Mouse (Mus musculus) regulatory T cell (primary cell): ENCODE results near the gene Il11ra1.
"Not testable (repeated sequence)": the region's sequence is repeated elsewhere in the genome, so short reads cannot be mapped to it uniquely, and the experiment has no call there.

Source experiments
- in situ Hi-C: fragments of 300-600 bp; cut with MboI, MseI; formaldehyde crosslinking; loops from one replicate; pipeline ENCODE4 v1.15.1; 2025; ENCODE audit warnings: high pct_unique_total_duplicates

Gene Il11ra1

DNA sequence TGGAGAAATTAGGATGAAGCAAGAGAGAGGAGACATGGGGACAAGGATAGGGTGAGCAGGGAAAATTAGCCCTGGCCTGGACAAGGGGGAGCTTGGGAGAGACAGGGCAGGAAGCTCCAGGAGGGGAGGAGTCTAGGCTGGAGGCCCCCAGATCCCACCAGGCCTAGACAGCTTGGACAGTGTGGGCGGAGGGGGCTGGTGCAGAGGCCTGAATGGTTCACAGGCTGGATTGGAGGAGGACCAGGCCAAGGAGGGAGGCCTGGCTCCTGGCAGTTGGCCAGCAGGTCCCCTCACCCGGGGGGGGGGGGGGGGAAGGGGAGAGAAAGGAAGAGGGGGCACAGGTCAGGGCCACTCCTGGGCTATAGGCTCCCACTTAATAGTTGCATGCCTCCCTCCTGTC lies 20.5 kb upstream of the Il11ra1 start:
- in situ Hi-C loops, result no loop called here

DNA sequence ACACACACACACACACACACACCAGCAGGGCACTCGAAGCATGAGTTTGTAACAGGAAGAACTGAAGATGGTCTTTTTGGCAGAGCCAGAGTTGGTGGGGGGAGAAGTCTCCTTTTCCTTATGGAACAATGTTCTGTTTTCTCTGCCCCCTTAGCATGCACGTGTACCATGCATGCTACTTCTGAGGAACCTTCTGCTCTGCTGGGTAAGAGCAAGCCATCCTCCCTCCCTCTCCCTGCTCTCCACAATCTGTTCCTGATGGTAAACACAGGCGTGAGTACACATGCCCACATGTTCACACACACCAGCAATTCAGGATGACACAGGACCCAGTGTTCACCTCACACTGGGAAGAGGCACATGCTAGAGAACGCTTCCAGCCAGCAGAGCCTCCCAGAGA lies 18.6 kb upstream of the Il11ra1 start:
- in situ Hi-C loops, result no loop called here

DNA sequence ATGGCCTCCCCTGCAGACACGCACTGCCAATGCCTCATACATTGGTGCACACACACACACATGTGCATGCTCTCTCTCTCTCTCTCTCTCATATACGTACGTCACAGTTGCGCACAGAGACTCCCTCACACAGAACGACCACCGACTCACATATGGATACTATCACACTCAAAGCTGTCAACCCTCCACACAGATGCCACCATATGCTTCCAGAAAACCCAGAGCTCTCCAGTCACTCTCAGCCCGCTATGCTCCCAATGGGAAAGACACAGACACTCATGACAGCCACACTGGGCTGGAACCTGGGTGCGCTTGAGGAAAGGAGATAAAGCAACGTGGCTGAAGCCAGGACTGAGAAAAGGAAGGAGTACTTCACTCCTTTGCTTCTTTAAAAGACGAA lies 17.8 kb upstream of the Il11ra1 start:
- in situ Hi-C loops, result no loop called here

DNA sequence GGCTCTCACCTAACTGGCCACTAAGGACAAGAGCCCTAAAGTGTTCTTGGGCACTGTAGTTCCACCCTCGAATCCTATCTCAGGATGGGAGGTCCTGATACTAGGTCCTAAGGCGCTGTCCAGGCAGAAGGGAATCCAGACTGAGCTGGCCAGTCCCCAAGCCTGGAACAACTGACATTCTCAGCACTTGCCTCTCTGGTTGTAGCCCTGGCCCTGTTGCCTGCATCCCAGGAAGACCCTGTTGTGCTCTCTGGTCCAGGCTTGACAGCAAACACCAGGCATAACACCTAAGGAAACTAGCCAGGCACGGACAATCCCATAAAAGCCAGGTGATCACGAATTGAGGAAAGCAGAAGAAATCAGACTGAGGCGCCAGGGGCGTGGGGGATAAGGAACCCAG lies 17.0 kb upstream of the Il11ra1 start:
- in situ Hi-C loops, result no loop called here

DNA sequence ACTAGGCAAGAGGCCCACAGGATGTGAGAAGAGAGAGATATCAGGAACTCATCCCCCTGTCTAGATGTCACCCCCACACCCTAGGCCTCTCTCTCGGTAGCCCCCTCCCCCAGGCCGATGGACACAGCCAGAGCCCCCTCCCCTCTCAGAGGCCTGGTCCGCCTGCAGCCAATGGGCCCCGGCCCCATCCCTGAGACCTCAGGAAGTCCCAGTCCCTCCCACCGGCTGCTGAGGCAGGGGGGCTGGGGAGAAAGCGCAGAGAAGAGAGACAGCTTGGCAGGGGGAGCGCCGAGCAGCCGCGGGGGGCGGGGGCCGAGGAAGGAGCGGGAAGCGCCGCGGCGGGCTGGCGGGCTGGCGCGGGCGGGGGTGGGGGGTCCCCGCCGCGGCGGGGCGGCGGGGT lies 16.5 kb upstream of the Il11ra1 start:
- in situ Hi-C loops, result not testable (repeated sequence)

DNA sequence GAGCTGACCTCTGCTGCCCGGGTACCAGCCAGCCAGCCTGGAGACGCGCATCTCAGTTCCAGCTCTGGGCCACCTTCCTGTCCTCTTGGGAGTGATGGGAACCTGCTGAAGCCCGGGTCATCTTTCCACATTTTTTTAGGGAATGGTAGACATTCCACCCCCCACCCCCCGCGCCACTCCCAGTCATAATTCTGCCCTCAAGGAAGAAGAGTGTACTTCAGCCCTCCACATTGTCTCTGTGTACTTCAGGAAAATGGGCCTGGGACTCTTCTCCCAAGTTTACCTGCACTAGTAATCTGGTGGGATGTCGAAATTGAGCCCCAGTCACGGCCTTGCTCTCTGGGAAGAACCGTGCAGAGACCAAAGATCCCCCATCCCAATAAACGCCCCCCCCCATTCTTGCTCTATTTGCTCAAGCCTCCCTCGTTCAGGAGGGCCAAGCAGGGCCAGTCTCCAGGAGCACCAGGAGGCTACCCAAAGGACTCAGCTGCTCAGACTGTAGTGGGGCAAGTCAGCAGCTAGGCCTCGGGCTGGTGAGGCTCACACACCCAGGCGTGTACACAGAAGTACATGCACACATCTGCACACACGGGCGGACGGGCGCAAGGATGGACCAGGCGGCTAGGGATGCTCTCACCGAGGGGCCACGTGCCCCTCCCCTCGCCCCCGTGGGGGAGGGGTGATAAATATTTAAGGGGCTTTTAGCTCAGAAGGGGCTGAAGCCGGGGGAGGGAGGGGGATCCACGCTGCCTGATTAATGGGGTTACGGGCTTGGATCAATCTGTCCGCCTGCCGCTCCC lies 15.5 kb upstream of the Il11ra1 start:
- in situ Hi-C loops, result not testable (repeated sequence)

DNA sequence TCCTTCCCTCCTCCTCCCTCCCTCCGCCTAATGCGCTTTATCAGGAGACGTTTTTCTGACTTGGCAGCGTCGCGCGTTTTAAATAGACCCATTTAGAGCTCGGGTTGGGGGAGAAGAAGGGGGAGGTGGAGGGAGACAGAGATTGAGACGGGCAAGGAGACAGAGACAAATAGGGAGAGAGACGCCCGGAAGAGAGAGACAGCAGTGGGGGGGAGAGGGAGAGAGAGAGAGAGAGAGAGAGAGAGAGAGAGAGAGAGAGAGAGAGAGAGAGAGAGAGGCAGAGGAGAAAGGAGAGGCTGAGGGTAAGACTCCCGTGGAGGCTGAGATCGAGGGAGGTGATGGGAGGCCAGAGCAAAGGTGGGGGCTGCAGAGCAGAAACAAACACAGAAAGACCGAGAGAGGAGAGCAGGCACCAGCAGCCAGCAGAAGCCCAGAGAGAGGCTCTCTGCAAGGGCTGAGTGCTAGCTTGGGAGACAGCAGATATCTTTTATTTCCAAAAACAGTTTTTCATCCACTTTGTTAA lies 14.8 kb upstream of the Il11ra1 start:
- in situ Hi-C loops, result not testable (repeated sequence)

DNA sequence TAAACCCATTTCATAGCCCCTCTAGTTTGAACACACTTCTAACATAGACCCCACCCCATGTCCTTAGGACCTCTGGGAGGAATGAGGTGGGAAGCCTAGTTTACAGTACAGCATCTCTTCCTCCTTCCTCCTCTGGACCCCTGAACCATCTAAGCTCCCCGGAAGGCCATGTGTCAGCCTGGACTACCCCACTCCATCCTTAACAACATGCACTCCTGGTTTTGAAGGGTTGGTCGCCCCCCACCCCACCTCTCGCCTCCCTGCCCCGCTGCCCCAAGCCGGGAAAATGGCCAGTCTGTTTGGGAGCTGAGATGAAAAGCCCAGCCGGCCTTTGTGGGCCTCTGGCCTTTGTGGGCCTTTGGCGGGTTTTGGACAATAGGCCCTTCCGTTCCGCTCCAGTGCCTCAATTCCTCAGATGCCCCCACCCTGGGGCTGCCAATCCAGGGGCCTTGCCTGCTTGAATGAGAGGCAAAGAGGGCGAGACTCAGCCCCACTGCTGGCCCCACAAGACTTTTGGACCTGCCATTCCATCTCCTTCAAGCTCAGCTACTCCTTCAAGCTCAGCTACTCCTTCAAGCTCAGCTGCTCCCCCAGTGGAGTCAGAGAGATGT lies 13.8 kb upstream of the Il11ra1 start:
- in situ Hi-C loops, result not testable (repeated sequence)

DNA sequence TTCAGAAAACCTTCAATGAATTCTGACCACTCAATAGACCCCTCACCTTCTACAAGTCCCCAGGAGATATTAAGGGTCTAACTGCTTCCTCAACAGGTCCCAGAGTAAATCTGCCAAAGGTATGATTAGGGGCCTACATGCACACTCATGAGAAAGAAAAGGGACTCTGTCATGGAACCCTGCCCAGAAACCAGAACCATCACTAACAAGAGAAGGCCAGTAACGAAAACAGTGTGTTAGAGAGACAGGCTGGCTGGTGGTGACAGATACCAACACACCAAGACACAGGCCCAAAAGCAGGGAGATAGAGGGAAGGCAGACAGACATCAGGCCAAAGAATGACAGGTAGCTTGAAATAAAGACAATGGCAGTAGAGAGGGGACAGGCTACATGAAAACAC lies 11.2 kb upstream of the Il11ra1 start:
- in situ Hi-C loops, result not testable (repeated sequence)

DNA sequence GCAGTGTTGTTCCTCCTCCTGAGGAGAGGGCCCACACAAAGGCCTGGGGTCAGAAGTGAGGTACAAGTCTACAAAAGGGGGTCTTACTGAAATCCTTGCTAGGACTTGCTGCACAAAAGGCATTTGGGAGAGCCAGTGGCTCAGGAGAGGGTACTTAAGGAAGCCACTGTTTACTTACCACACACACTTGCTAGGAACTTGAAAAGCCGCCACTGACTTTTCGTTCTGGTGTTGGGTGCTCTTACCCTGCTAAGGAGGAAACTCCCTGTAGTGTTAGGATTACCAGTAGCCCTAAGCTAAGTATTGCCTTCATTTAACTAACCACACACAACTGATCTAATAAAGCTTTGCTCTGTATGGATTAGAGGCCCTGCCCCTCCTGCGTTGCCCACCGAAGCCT lies 9.8 kb upstream of the Il11ra1 start:
- in situ Hi-C loops, result loop anchor here (5.0 kb wide), 1 partner anchor 982 kb away; no protein-coding TSS in a partner anchor

DNA sequence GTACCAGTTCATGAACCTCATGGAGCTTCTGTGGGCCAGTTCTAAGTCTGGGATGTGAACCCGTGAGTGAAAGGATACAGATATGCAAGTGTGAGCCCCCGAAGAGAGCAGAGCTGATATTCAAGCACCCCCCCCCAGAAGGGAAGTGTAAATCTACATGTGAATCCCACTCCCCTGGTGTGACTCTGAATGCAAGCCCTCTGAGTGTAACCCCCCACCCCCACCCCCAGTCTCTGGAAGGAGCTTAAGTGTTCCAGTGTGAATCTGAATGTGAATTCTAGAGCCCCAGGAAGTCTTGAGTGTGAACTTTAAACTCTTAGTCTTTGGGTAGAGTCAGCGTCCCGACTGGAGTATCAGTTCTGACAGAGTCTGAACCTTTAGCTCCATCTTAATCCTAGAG lies 6.3 kb upstream of the Il11ra1 start:
- in situ Hi-C loops, result loop anchor here (5.0 kb wide), 1 partner anchor 979 kb away; no protein-coding TSS in a partner anchor

DNA sequence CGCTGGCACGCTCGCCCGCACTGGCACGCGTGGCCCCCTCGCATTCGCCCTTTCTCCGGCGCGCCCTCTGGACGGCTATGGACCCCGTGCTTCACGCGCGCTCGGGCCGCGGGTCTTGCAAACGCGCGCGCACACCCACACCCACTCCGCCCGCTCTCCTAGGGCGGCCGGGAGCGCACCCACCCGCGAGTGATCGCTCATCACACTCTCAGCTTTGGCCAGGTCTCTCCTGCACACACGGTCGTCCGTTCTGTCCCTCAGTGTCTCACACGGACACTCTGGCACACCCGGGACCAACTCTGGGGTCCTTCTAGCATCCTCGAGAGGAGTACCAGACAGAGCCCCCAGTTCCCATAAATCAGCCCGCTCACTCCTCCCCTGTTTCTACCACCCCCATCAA lies 4.0 kb upstream of the Il11ra1 start:
- in situ Hi-C loops, result loop anchor here (5.0 kb wide), 1 partner anchor 477 kb away; no protein-coding TSS in a partner anchor

DNA sequence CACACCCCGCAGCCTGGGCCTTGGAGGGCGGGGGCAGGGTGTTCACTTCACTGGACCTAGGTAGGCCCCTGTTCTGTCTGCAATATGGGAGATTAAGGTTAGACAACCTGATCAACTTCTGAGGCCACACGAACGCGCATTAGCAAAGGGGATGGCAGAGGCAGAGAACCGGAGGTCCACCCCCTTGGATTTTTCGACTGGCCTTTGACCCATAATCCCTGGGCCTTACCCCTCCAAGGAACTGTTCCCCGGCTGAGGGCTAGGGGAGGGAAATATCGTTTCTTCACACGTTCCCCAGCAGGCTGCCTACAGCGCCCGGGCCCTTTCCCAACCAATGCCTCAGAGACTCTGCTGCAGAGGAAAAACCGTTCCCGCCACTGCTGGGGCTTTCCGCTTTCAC lies 3.3 kb upstream of the Il11ra1 start:
- in situ Hi-C loops, result loop anchor here (5.0 kb wide), 1 partner anchor 476 kb away; no protein-coding TSS in a partner anchor

DNA sequence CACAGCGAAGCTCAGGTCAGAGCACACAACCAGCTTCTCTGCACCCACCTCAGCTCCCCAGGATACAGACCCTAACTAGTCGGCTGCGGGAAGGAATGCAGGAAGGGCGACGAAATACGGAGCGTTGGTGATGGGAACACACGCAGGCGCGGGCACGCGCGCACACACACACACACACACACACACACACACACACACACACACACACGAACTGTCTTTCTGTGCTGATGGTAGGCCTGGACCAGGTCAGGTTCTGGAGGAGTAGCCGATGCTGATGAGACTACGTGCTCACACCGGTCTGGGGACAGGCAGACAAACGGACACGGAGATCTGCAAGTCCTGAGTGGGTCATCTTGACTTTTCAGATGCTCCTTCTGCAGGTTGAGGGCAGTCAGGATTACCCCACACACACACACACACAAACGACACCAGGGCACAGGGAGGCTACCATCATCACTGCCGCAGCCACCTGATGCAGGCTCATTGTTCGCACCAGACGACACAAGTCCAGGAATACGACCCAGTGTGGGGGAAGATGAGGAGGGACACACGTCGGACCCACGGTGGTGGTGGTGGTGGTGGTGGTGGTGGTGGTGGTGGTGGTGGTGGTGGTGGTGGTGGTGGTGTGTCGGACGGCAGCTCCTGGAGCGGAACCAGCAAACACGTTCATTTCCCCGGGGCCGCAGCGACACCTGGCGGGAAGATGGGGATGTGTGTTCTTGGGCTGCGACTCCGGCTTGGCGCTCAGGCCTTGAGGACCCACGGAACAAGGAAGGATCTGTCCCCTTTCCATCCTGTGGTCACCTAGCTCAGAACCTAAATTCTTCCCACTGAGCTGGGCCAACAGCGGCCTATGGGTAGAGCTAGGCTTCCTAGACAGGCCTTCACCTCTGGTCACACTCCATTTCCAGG lies 2.6 kb upstream of the Il11ra1 start, which contains the start of gene Cntfr:
Gene Cntfr, minus strand, starts transcription at position 160 of the 912 bp plus-strand sequence.
- in situ Hi-C loops, result loop anchor here (5.0 kb wide), 1 partner anchor 475 kb away; no protein-coding TSS in a partner anchor

DNA sequence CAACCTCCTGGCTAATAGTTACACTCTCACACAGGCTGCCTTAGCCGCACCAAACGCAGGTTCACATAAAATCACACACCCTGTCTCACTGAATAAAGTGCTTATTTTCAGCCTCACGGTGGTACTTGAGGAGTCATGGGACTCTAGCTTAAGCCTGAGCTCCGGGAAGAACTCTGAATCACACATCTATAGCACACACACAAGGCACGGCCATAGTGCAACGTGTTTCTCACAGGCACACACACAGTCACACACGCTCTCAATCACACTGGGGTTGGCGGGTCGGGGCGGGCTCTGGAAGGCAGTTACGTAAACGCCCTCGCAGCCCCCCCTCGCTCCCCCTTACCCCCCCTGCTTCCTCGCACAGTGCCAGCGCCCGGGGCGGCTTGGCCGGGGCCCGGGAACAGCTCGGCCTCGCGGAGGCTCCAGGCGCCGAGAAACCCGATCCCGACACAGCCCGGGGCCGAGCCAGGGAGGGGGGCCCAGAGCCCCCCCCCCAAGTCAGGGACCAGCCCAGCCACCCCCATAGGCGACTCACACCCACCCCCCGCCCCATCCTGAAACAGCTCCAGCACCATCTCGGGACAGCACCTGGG lies 1.3 kb upstream of the Il11ra1 start:
- in situ Hi-C loops, result loop anchor here (5.0 kb wide), 1 partner anchor 474 kb away; no protein-coding TSS in a partner anchor

DNA sequence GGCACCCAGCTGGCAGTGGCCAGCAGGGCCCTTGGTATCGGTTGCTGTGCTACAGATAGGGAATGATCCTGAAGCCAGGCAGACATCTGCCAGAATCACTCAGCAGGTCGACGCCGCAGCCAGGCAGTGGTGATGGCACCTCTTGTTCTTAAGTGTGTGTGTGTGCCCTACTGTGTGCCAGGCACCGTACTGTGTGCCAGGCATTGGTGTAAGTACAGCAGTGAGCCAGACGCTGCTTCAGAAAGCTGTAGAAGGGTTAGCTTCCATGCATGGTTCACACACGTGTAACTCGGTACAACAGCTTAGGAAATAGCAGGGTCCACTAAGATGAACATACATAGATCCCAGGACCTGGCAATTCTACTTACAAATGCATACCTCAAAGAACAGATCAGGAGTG lies 435 bp downstream of the Il11ra1 start:
- in situ Hi-C loops, result loop anchor here (25.0 kb wide), 1 partner anchor 613 kb away; the partner anchor contains the start of gene Aqp3

DNA sequence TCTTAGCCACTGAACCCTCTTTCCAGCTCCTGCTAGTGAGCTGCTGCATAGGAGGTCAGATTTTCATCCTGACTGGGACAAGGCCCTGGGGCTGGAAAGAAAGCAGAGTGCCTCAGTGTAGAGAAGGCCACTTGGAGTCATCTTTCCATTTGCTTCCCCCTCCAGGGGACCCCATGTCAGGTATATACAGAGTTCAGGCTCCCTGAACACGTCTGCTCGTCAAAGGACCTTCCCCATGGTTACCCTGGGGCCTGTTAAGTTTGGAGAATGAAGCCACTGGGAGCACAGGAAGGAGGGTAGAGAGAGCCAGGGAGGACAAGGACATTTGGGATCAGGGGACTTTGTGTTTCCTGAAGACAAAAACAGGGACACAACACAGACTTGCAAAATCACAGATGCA lies 2.4 kb downstream of the Il11ra1 start:
- in situ Hi-C loops, result loop anchor here (25.0 kb wide), 1 partner anchor 615 kb away; the partner anchor contains the start of gene Aqp3

DNA sequence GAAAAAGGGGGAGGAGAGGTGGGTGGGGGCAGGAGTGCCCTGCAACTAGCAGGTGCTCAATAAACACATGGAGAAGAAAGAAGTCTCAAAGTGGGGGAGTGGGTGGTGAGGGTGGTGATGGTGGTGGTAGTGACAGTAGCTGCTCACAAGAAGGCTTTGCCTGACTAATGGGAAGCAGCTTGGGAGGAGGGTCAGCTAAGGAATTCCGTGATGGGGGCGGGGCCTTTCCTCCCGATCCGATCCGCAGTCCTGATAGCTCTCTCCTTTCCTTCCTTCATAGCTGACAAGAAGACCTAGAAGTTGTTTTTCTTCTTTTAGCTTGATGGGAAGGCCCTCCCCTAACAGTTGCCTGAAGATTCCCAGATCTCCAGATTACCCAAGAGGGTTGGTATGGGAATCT lies 4.9 kb downstream of the Il11ra1 start:
- in situ Hi-C loops, result loop anchor here (25.0 kb wide), 1 partner anchor 617 kb away; the partner anchor contains the start of gene Aqp3

DNA sequence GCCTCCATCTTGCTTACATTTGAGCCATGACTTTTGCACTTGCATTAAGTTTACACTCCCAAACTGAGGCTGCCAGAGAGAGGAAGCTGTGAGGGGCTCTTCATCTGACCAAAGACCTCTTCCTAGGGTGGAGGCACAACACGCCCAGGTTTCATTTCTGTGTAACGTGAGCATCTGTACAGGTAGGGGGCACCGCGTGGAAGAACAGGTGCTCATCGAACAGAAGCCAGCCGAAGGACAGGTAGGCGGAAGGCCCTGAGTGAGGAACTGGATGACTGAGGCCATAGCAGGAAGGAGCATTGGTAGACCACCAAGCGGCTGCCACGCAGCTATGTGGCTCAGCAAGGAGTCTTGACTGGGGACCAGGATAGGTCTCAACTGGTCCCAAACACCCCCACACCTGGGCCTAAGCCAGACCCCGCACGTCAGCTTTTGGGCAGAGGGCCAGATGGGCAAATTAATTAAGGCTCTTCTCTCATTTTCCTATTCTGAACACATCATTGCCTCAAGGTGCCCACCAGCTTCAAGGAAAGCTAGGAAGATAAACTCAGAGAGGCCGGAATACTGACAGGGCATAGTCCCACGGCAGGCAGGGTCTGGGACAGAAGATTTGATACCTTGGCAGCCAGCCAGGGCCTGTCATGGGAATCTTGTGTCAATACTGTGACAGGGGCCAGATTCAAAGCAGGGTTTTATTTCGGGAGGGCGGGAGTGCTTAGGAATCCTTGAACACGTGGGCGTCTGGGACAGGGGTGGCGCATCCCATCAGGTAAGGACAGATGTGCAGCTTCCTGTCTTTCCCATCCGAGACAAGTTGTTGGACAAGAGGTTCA lies 6.3 kb downstream of the Il11ra1 start:
- in situ Hi-C loops, result loop anchor here (25.0 kb wide), 1 partner anchor 619 kb away; the partner anchor contains the start of gene Aqp3

DNA sequence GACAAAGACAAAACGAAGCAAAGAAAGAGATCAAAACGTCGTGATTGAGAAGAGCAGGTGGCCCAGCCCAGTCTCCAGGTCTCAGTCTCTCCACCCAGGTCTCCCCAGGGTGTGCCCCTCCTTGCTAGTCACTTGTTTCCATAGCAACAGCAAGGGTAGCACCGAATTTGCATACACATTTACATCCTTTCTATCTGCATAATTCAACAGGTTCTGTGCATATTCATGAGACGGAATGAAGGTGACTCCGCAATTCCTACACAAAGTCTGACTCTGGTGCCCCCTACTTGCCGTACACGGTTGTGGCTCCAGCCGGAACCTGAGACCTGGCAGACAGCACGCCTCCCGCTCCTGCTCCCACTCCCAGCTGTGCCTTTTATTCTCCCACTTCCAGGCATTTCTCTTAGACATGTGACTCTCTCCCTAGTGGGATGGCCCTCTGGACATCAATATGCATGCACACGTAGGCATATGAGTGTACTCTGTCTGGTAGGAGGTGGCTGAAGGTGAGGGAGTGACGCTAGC lies 7.3 kb downstream of the Il11ra1 start:
- in situ Hi-C loops, result loop anchor here (25.0 kb wide), 1 partner anchor 620 kb away; the partner anchor contains the start of gene Aqp3
